Mouse (Mus musculus): ENCODE measurements around the gene Cox7a1.

DNA sequence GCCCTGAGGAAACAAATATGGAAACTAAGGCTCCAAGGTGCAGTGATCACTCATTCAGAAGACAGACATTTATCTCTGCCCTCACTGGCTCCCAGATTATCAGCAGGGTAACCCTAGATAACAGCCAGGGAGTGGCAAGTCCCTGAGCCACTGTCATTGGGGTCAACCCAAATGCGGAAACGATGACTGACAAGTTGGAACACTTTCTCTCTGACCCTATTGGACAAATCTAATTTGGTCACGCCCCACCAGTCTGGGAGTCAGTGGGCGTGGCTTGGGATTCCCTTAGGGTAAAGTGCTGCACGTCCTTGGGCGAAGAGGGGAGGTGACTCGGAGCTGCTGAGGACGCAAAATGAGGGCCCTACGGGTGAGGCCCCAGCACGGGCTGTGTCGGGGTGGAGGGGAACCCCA is at the start of gene Cox7a1:
- TF ChIP-seq CHD2 (IDR thresholded peaks at IDR 0.05; ENCODE audit: low read depth, low read length) (no peak), HCFC1 (IDR thresholded peaks at IDR 0.05; ENCODE audit: borderline replicate concordance, insufficient read depth, low read length) (no peak), ZNF384 (IDR thresholded peaks at IDR 0.05; ENCODE audit: low read depth, low read length) (no peak), MAFK (IDR thresholded peaks at IDR 0.05; ENCODE audit: insufficient read depth, low read depth, low read length) (no peak)
